Mouse (Mus musculus) CH12.LX (cell line): ENCODE measurements around the gene Trim30a. TPM values are rescaled to one million over a fixed set of nuclear protein-coding genes. Genes with fewer than 3 reads are reported as not detected.

Source experiments
- DNase-seq: peaks from one replicate; pipeline ENCODE4 v3.0.0-alpha.2; 2013; ENCODE audit errors: extremely low read depth
- H3K27ac ChIP-seq: 2 replicates; pipeline ENCODE4 v1.5.1; 2012; ENCODE audit warnings: low read depth, mild to moderate bottlenecking, control low read depth, moderate library complexity; ENCODE audit not compliant: insufficient read depth
- H3K27me3 ChIP-seq: replicated peaks from 2 replicates; pipeline ENCODE3; 2012; ENCODE audit warnings: inconsistent platforms
- H3K36me3 ChIP-seq, 2 experiments: replicated peaks in 1 of 2; 2 replicates each; pipeline versions ENCODE3 to v1.6.1; 2012; ENCODE audit warnings: inconsistent platforms in 1 of 2, low read length in 1 of 2, mild to moderate bottlenecking in 1 of 2, mixed read lengths in 1 of 2, moderate library complexity in 1 of 2; ENCODE audit not compliant: control insufficient read depth in 1 of 2, insufficient read depth in 1 of 2
- H3K4me1 ChIP-seq, 2 experiments: 2 replicates each; pipeline ENCODE4 v1.6.1; 2012; ENCODE audit warnings: inconsistent platforms in 1 of 2, moderate library complexity in 1 of 2; ENCODE audit not compliant: insufficient read depth in 2 of 2, control insufficient read depth in 1 of 2
- H3K4me2 ChIP-seq: 2 replicates; pipeline ENCODE4 v1.6.1; 2012; ENCODE audit warnings: low read depth, mild to moderate bottlenecking, control low read depth; ENCODE audit not compliant: poor library complexity, insufficient read depth, severe bottlenecking
- H3K4me3 ChIP-seq, 3 experiments: fragments of 150-350 bp in 1 of 3; sonication (generic) in 1 of 3; replicated peaks in 1 of 3; 2 replicates each; pipeline versions ENCODE3 to v1.5.1; 2011 to 2012; ENCODE audit warnings: low read depth in 2 of 3, low read length in 2 of 3, mild to moderate bottlenecking in 2 of 3, moderate library complexity in 2 of 3, control low read depth in 1 of 3, improper control_type of control experiment in 1 of 3, inconsistent platforms in 1 of 3, mixed read lengths in 1 of 3; ENCODE audit not compliant: poor library complexity in 1 of 3
- H3K79me2 ChIP-seq: replicated peaks from 2 replicates; pipeline ENCODE4 v1.6.1; 2012; ENCODE audit warnings: mild to moderate bottlenecking, moderate library complexity; ENCODE audit not compliant: control insufficient read depth, poor library complexity, insufficient read depth, severe bottlenecking; ENCODE audit errors: extremely low read depth
- H3K9ac ChIP-seq: 2 replicates; pipeline ENCODE4 v1.6.1; 2012; ENCODE audit warnings: low read depth, mild to moderate bottlenecking, control low read depth, moderate library complexity; ENCODE audit not compliant: insufficient read depth
- H3K9me3 ChIP-seq: replicated peaks from 2 replicates; pipeline ENCODE3; 2012; ENCODE audit warnings: low read length, inconsistent platforms, mixed read lengths
- BHLHE40 ChIP-seq: IDR thresholded peaks from 2 replicates; pipeline ENCODE4 v1.6.1; 2011; ENCODE audit warnings: mild to moderate bottlenecking, low read depth, low read length, improper control_type of control experiment
- CHD1 ChIP-seq: IDR thresholded peaks from 2 replicates; pipeline ENCODE4 v1.6.1; 2012; ENCODE audit warnings: low read depth, low read length, improper control_type of control experiment, inconsistent platforms
- EP300 ChIP-seq: IDR thresholded peaks from 2 replicates; pipeline ENCODE4 v1.6.1; 2011; ENCODE audit warnings: low read length, improper control_type of control experiment
- GABPA ChIP-seq: IDR thresholded peaks from 2 replicates; pipeline ENCODE4 v1.6.1; 2012; ENCODE audit warnings: low read depth, low read length, improper control_type of control experiment, inconsistent platforms; ENCODE audit not compliant: insufficient replicate concordance
- HCFC1 ChIP-seq: IDR thresholded peaks from 2 replicates; pipeline ENCODE4 v1.6.1; 2012; ENCODE audit warnings: low read depth, mild to moderate bottlenecking, inconsistent platforms, low read length, improper control_type of control experiment
- IRF4 ChIP-seq: IDR thresholded peaks from 2 replicates; pipeline ENCODE4 v1.6.1; 2014; ENCODE audit warnings: low read depth, mild to moderate bottlenecking, inconsistent platforms, low read length, improper control_type of control experiment
- JUN ChIP-seq: IDR thresholded peaks from 2 replicates; pipeline ENCODE4 v1.6.1; 2011; ENCODE audit warnings: low read depth, mild to moderate bottlenecking, low read length, improper control_type of control experiment, moderate library complexity; ENCODE audit not compliant: insufficient read depth
- KAT2A ChIP-seq: IDR thresholded peaks from 2 replicates; pipeline ENCODE4 v1.6.1; 2012; ENCODE audit warnings: low read length, improper control_type of control experiment, inconsistent platforms; ENCODE audit not compliant: insufficient replicate concordance
- MAFK ChIP-seq: IDR thresholded peaks from 2 replicates; pipeline ENCODE4 v1.6.1; 2011; ENCODE audit warnings: low read length, improper control_type of control experiment; ENCODE audit not compliant: insufficient replicate concordance
- MAX ChIP-seq: IDR thresholded peaks from 2 replicates; pipeline ENCODE4 v1.6.1; 2011; ENCODE audit warnings: low read length, improper control_type of control experiment
- MAZ ChIP-seq: IDR thresholded peaks from 2 replicates; pipeline ENCODE4 v1.6.1; 2012; ENCODE audit warnings: low read depth, mild to moderate bottlenecking, inconsistent platforms, low read length, improper control_type of control experiment, moderate library complexity
- MEF2A ChIP-seq: IDR thresholded peaks from 2 replicates; pipeline ENCODE4 v1.6.1; 2014; ENCODE audit warnings: low read depth, mild to moderate bottlenecking, inconsistent platforms, low read length, improper control_type of control experiment, borderline replicate concordance
- NRF1 ChIP-seq: IDR thresholded peaks from 2 replicates; pipeline ENCODE4 v1.6.1; 2014; ENCODE audit warnings: low read depth, mild to moderate bottlenecking, inconsistent platforms, low read length, improper control_type of control experiment, moderate library complexity
- POLR2A ChIP-seq: IDR thresholded peaks from 2 replicates; pipeline ENCODE4 v1.6.1; 2011; ENCODE audit warnings: low read depth, mild to moderate bottlenecking, improper control_type of control experiment, low read length
- POLR2AphosphoS2 ChIP-seq: IDR thresholded peaks from 2 replicates; pipeline ENCODE4 v1.6.1; 2011; ENCODE audit warnings: low read depth, low read length, improper control_type of control experiment
- RAD21 ChIP-seq: IDR thresholded peaks from 2 replicates; pipeline ENCODE4 v1.6.1; 2011; ENCODE audit warnings: low read depth, mild to moderate bottlenecking, low read length, improper control_type of control experiment, moderate library complexity
- SIN3A ChIP-seq: IDR thresholded peaks from 2 replicates; pipeline ENCODE4 v1.6.1; 2012; ENCODE audit warnings: low read length, improper control_type of control experiment, inconsistent platforms
- SMC3 ChIP-seq: IDR thresholded peaks from 2 replicates; pipeline ENCODE4 v1.6.1; 2011; ENCODE audit warnings: low read depth, low read length, improper control_type of control experiment
- UBTF ChIP-seq: IDR thresholded peaks from 2 replicates; pipeline ENCODE4 v1.6.1; 2012; ENCODE audit warnings: low read depth, mild to moderate bottlenecking, inconsistent platforms, low read length, improper control_type of control experiment, moderate library complexity
- USF1 ChIP-seq: IDR thresholded peaks from 2 replicates; pipeline ENCODE4 v1.6.1; 2014; ENCODE audit warnings: low read depth, mild to moderate bottlenecking, inconsistent platforms, low read length, improper control_type of control experiment
- USF2 ChIP-seq: conservative IDR thresholded peaks from 2 replicates; pipeline ENCODE4 v1.6.1; 2011; ENCODE audit warnings: low read depth, low read length, improper control_type of control experiment
- ZC3H11A ChIP-seq: IDR thresholded peaks from 2 replicates; pipeline ENCODE4 v1.6.1; 2012; ENCODE audit warnings: low read depth, mild to moderate bottlenecking, inconsistent platforms, low read length, improper control_type of control experiment
- ZMIZ1 ChIP-seq: IDR thresholded peaks from 2 replicates; pipeline ENCODE4 v1.6.1; 2012; ENCODE audit warnings: low read depth, mild to moderate bottlenecking, inconsistent platforms, low read length, improper control_type of control experiment
- ZNF384 ChIP-seq: IDR thresholded peaks from 2 replicates; pipeline ENCODE4 v1.6.1; 2012; ENCODE audit warnings: low read depth, low read length, improper control_type of control experiment, inconsistent platforms
- dilution Hi-C: fragments of 300-500 bp; cut with MboI; formaldehyde crosslinking; loops from 2 replicates; pipeline ENCODE4 v1.14.3; 2020; ENCODE audit warnings: low sequenced_read_pairs; ENCODE audit not compliant: extremely low pct_unique_long_range_greater_than_20kb, extremely low pct_ligation_motif_present
- in situ Hi-C: fragments of 300-500 bp; cut with MboI; formaldehyde crosslinking; loops from 3 replicates; pipeline ENCODE4 v1.14.3; 2019; ENCODE audit warnings: low sequenced_read_pairs, low pct_ligation_motif_present, low pct_unique_long_range_greater_than_20kb, mixed read lengths
- polyA plus RNA-seq: library from polyadenylated mRNA; unstranded; fragments of >175 nt; gene quantifications from 2 replicates; pipeline ENCODE4 v1.2.1, GENCODE M21; 2012; ENCODE audit warnings: low read depth; ENCODE audit not compliant: insufficient read length
- total RNA-seq, 2 experiments: library from RNA; depleted of rRNA; stranded (reverse); fragments of 300-350 nt in 1 of 2; fragments of >200 nt in 1 of 2; gene quantifications; 2 replicates each; pipeline ENCODE4 v1.2.3; 2012 to 2014

Gene Trim30a
- total and polyA plus RNA-seq, 3 experiments = 14.1 to 41.6 (median 36.7) TPM

DNA sequence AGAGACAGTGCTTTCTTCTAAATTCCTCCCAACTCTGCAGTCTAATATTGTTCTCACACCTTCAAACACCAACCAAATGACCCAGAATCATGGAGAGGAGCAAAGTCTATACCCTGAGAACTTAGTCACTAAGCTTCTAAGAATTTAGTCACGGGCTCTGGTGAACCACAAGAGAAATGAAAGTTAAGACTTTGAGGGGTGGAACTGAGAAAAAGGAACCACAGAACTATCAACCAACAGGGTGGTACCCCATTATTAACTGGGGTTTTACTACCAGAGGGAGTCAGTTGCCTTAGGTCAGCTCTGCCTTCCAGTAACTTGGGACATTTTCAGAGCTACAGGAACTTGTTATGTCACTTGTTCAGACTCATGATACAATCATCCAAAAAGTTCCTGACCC, 64.3 kb downstream of the Trim30a start, which contains the start of gene Trim30c:
Trim30c (minus strand) TSS at position 140 of the 400 bp plus-strand sequence.
- TF ChIP-seq BHLHE40 = peak; percentile 36; the same call in 1 of the 2 replicates
- no peak for TF ChIP-seq JUN
- no peak for TF ChIP-seq CHD1
- no peak for TF ChIP-seq SIN3A
- no peak for TF ChIP-seq ZC3H11A
- TF ChIP-seq EP300 = no peak
- TF ChIP-seq HCFC1 = no peak
- no peak for TF ChIP-seq MEF2A
- TF ChIP-seq POLR2AphosphoS2 = no peak
- no peaks in the 10 kb centered on the region for H3K36me3 ChIP-seq
- H3K9me3 ChIP-seq = no peaks in the 10 kb centered on the region
- H3K9ac ChIP-seq = no peak within 1 kb of the TSS
- peaks cover 0 to 22% of the 10 kb centered on the region in 2 experiments; a peak in 2 of 4 replicates for H3K4me1 ChIP-seq
- no peak for DNase-seq
- H3K27ac ChIP-seq = no peak within 1 kb of the TSS
- no peak within 1 kb of the TSS for H3K4me2 ChIP-seq
- no peak within 1 kb of the TSS for H3K4me3 ChIP-seq
- dilution Hi-C loops = no loop called here
- H3K79me2 ChIP-seq = no peaks in the 10 kb centered on the region
- in situ Hi-C loops = no loop called here
- H3K27me3 ChIP-seq = no peaks in the 10 kb centered on the region

DNA sequence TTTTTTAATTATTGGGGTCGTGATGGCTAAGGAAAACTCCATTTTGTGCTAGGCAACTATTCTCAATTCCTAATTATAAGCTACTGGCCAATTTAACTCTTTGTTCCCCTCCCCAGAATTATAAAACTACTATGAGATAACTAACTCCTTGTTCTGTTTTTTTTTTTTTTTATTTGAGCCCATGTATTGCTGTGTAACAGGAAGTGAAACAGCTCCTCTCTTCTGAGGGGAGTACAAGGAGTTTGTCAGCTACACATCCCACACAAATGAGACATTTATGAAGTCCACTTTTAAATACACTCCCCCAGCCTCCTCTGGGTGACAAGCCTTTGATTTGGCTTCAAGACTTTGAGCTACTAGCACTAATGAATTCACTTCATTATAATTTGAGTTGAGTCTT, 66.5 kb downstream of the Trim30a start:
- H3K79me2 ChIP-seq = no peaks in the 10 kb centered on the region
- H3K36me3 ChIP-seq = no peaks in the 10 kb centered on the region
- no peak overlapping the region for H3K4me2 ChIP-seq
- dilution Hi-C loops (no loop called here), in situ Hi-C loops (no loop called here)
- H3K9me3 ChIP-seq = no peaks in the 10 kb centered on the region
- H3K4me3 ChIP-seq = no peak overlapping the region
- no peak for TF ChIP-seq MAX
- TF ChIP-seq EP300 = peak; percentile 10; the same call in 1 of the 2 replicates
- peak; percentile 87 for TF ChIP-seq ZNF384
- no peak for TF ChIP-seq SIN3A
- H3K27me3 ChIP-seq = no peaks in the 10 kb centered on the region
- no peak overlapping the region for H3K9ac ChIP-seq
- H3K4me1 ChIP-seq = peaks cover 0 to 22% of the 10 kb centered on the region in 2 experiments; a peak in 2 of 4 replicates
- no peak overlapping the region for H3K27ac ChIP-seq
- peak; percentile 17 for DNase-seq

DNA sequence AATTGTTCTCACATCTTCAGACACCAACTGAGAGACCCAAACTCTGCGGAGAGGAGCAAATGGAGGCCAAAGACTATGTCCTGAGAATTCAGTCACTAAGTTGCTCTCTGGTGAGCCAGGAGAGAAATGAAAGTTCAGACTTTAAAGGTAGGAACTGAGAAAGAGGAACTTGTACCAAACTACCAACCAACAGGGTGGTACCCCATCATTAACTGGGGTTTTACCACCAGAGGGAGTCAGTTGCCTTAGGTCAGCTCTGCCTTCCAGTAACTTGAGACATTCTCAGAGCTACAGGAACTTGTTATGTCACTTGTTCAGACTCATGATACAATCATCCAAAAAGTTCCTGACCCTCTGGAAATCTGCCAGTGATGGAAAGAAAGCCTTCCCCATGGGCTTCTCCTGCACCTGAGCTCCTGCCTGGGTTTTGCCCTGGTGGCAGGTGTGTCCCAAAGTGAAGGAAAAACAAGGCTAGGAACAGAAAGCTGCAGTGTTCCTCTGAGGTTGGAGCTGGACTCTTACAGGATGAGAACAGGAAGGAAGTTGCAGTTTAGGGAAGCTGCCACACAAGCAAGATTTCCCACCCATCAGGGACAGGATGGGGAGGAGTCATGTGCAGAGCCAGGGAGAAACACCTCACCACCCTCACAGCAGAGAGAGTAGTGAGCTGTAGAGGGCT, 95.1 kb downstream of the Trim30a start, which contains the start of gene Trim30b:
Trim30b (minus strand) TSS at position 149 of the 679 bp plus-strand sequence.
- in situ Hi-C loops (loop anchor here (25.0 kb wide), 1 partner anchor 217 kb away; the partner anchor contains the start of genes Olfr653 and Olfr654), dilution Hi-C loops (no loop called here)
- H3K27ac ChIP-seq = no peak within 1 kb of the TSS
- peaks cover 0 to 6% of the 10 kb centered on the region in 2 experiments for H3K36me3 ChIP-seq
- no peaks in the 10 kb centered on the region for H3K9me3 ChIP-seq
- H3K4me2 ChIP-seq = peak within 1 kb of the TSS; percentile 54
- H3K27me3 ChIP-seq = no peaks in the 10 kb centered on the region
- H3K79me2 ChIP-seq = no peaks in the 10 kb centered on the region
- peak within 1 kb of the TSS in 2 of 3 experiments; percentile 49 to 51 for H3K4me3 ChIP-seq
- peak; percentile 89 for DNase-seq
- H3K9ac ChIP-seq = peak within 1 kb of the TSS; percentile 69
- peaks cover 3 to 19% of the 10 kb centered on the region in 2 experiments for H3K4me1 ChIP-seq
- TF ChIP-seq MAFK (peak; percentile 38; the same call in 1 of the 2 replicates), MAZ (peak; percentile 62; the same call in 1 of the 2 replicates), USF2 (no peak), SIN3A (peak; percentile 84), KAT2A (0 out of 2 replicates have a peak, but pooled peaks have one; percentile 59), SMC3 (peak; percentile 75), IRF4 (peak; percentile 89), UBTF (0 out of 2 replicates have a peak, but pooled peaks have one; percentile 57), NRF1 (no peak), MEF2A (peak; percentile 36; the same call in 1 of the 2 replicates), USF1 (no peak), ZMIZ1 (no peak), RAD21 (peak; percentile 72), GABPA (no peak), POLR2A (0 out of 2 replicates have a peak, but pooled peaks have one; percentile 15)
